Mouse (Mus musculus): ENCODE results near the gene Lsm4. TPM values are rescaled to one million over a fixed set of nuclear protein-coding genes. Genes with fewer than 3 reads are reported as not detected.

The Lsm4 gene
- polyA plus RNA-seq, 1 experiment from 2014 or later = 339 TPM

GRCm38 (mm10) chr8:70638752-70639151, 34.3 kb upstream of the Lsm4 start:
- no peak overlapping the region for H3K27ac ChIP-seq
- peaks cover 16% of the 10 kb centered on the region for H3K4me1 ChIP-seq
- H3K4me3 ChIP-seq = no peak overlapping the region
- 87% methylated on average over 9 of the region's 9 CpGs for WGBS
- H3K36me3 ChIP-seq (replicated peaks) = no peaks in the 10 kb centered on the region
- no peaks in the 10 kb centered on the region for H3K9me3 ChIP-seq
- H3K27me3 ChIP-seq (ENCODE audit: poor library complexity, severe bottlenecking) = no peaks in the 10 kb centered on the region
- no peak for DNase-seq (ENCODE audit: extremely low spot score, low spot score)

- WGBS = 66% methylated on average over 3 of the region's 3 CpGs
- H3K4me3 ChIP-seq = no peak overlapping the region
- no peak overlapping the region for H3K27ac ChIP-seq
- DNase-seq (ENCODE audit: extremely low spot score, low spot score) = no peak
- H3K9me3 ChIP-seq = no peaks in the 10 kb centered on the region
- no peaks in the 10 kb centered on the region for H3K27me3 ChIP-seq (ENCODE audit: poor library complexity, severe bottlenecking)
- peaks cover 31% of the 10 kb centered on the region for H3K4me1 ChIP-seq
- H3K36me3 ChIP-seq (replicated peaks) = no peaks in the 10 kb centered on the region
These were observed 30.0 kb upstream of the Lsm4 start for GRCm38 (mm10) chr8:70643019-70643418.

- H3K36me3 ChIP-seq (replicated peaks) = peaks cover 8% of the 10 kb centered on the region
- no peak for DNase-seq (ENCODE audit: extremely low spot score, low spot score)
- H3K4me3 ChIP-seq = no peak overlapping the region
- no peak overlapping the region for H3K27ac ChIP-seq
- no peaks in the 10 kb centered on the region for H3K27me3 ChIP-seq (ENCODE audit: poor library complexity, severe bottlenecking)
- WGBS = 71% methylated on average over 2 of the region's 2 CpGs
- peaks cover 42% of the 10 kb centered on the region for H3K4me1 ChIP-seq
- H3K9me3 ChIP-seq = no peaks in the 10 kb centered on the region
These were observed 29.0 kb upstream of the Lsm4 start for GRCm38 (mm10) chr8:70644065-70644464.

DNA sequence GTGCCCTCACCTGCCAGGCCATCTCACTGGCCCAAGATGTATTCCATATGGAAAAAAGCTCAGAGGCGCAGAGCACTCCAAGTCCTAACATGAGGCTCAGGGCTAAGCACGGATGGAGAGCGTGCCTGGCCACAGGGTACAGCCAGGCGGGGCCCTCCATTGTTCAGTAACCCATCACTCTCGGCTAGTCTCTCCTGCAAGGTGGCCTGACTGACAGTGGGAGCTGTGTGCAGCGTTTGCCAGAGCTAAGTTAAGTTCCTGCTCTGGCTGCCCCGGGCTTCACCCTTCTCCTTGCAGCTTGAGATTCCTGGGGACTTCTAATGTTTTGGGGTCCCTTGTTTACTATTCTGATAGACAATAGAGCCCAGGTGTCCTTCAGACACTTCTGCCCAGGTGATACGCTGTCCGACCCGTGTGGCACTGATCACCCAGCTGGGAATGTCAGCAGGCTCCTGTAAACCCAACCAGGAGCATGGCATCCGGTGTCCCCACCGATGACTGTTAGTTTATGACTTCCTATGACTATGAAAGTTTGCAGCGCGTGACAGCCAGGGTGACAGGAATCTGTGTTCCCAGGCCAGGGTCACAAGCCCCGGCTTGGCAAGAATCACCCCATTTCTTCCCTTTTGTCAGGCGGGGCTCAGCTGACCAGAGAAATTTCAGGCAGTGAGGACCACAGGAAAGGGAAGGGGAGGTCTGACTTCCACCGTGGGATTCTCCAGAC, 27.4 kb upstream of the Lsm4 start:
- WGBS = 68% methylated on average over 17 of the region's 17 CpGs
- Histone ChIP-seq H3K36me3 (replicated peaks) (peaks cover 24% of the 10 kb centered on the region), H3K27ac (peak overlapping the region; percentile 48; the same call in 1 of the 2 replicates), H3K9me3 (no peaks in the 10 kb centered on the region), H3K4me1 (peaks cover 47% of the 10 kb centered on the region), H3K27me3 (ENCODE audit: poor library complexity, severe bottlenecking) (no peaks in the 10 kb centered on the region), H3K4me3 (no peak overlapping the region)
- DNase-seq (ENCODE audit: extremely low spot score, low spot score) = no peak

- H3K27me3 ChIP-seq (ENCODE audit: poor library complexity, severe bottlenecking) = no peaks in the 10 kb centered on the region
- no peaks in the 10 kb centered on the region for H3K9me3 ChIP-seq
- no peak for DNase-seq (ENCODE audit: extremely low spot score, low spot score)
- WGBS = 78% methylated on average over 6 of the region's 6 CpGs
- peaks cover 31% of the 10 kb centered on the region for H3K36me3 ChIP-seq (replicated peaks)
- H3K4me3 ChIP-seq = no peak overlapping the region
- H3K27ac ChIP-seq = peak overlapping the region; percentile 48; the same call in 1 of the 2 replicates
- peaks cover 47% of the 10 kb centered on the region for H3K4me1 ChIP-seq
These were observed 26.7 kb upstream of the Lsm4 start for GRCm38 (mm10) chr8:70646369-70646768.

GRCm38 (mm10) chr8:70646775-70647174, 26.3 kb upstream of the Lsm4 start:
- Histone ChIP-seq H3K27ac (peak overlapping the region; percentile 76), H3K27me3 (ENCODE audit: poor library complexity, severe bottlenecking) (no peaks in the 10 kb centered on the region), H3K36me3 (replicated peaks) (peaks cover 34% of the 10 kb centered on the region), H3K4me1 (peaks cover 47% of the 10 kb centered on the region), H3K4me3 (no peak overlapping the region), H3K9me3 (no peaks in the 10 kb centered on the region)
- no peak for DNase-seq (ENCODE audit: extremely low spot score, low spot score)

GRCm38 (mm10) chr8:70647343-70648163, 25.5 kb upstream of the Lsm4 start:
- peaks cover 50% of the 10 kb centered on the region for H3K4me1 ChIP-seq
- H3K4me3 ChIP-seq = no peak overlapping the region
- H3K27me3 ChIP-seq (ENCODE audit: poor library complexity, severe bottlenecking) = no peaks in the 10 kb centered on the region
- H3K27ac ChIP-seq = peak overlapping the region; percentile 76
- no peak for DNase-seq (ENCODE audit: extremely low spot score, low spot score)
- no peaks in the 10 kb centered on the region for H3K9me3 ChIP-seq
- 64% methylated on average over 8 of the region's 8 CpGs for WGBS
- peaks cover 42% of the 10 kb centered on the region for H3K36me3 ChIP-seq (replicated peaks)

DNA sequence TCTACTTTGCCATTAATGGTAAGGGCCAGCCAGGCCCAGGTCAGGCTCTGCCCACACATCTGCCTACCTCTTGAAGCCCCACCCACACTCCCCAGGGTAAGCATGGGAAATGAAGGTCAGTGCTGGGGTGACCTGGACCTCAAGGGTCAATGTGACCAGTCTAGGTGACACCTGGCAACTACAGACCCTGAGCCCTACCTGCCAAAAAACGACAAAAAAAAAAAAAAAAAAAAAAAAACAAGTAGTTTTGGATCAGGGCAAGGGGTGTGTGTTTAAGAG, 24.9 kb upstream of the Lsm4 start:
- Histone ChIP-seq H3K27ac (peak overlapping the region; percentile 76), H3K36me3 (replicated peaks) (peaks cover 44% of the 10 kb centered on the region), H3K4me3 (no peak overlapping the region), H3K9me3 (no peaks in the 10 kb centered on the region), H3K27me3 (ENCODE audit: poor library complexity, severe bottlenecking) (no peaks in the 10 kb centered on the region), H3K4me1 (peaks cover 55% of the 10 kb centered on the region)
- 23% methylated on average over 1 of the region's 1 CpGs for WGBS
- no peak for DNase-seq (ENCODE audit: extremely low spot score, low spot score)

GRCm38 (mm10) chr8:70648921-70649320, 24.1 kb upstream of the Lsm4 start:
- Histone ChIP-seq H3K36me3 (replicated peaks) (peaks cover 47% of the 10 kb centered on the region), H3K9me3 (no peaks in the 10 kb centered on the region), H3K4me1 (peaks cover 59% of the 10 kb centered on the region), H3K4me3 (no peak overlapping the region), H3K27ac (peak overlapping the region; percentile 31), H3K27me3 (ENCODE audit: poor library complexity, severe bottlenecking) (no peaks in the 10 kb centered on the region)
- no peak for DNase-seq (ENCODE audit: extremely low spot score, low spot score)
- 75% methylated on average over 3 of the region's 3 CpGs for WGBS

DNA sequence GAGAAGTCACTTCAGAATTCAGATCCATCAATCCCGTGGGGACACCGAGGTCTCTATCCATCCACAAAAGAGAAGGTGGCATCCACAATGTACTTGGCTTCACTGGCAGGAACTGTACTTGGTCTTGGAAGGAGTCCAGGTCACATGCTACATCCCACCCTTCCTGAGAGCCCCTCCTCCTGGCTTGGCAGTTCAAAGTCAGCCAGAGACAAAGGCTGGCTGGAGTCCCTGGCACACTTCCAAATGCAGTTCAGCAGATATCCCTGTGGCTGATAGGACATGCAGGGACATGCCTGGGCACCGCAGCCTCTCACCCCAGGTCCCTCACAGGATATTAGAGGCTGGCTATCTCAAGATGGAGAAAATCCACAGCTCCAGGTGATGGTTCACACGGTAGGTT, 23.7 kb upstream of the Lsm4 start:
- H3K27me3 ChIP-seq (ENCODE audit: poor library complexity, severe bottlenecking) = no peaks in the 10 kb centered on the region
- DNase-seq (ENCODE audit: extremely low spot score, low spot score) = no peak
- no peaks in the 10 kb centered on the region for H3K9me3 ChIP-seq
- 89% methylated on average over 4 of the region's 4 CpGs for WGBS
- peaks cover 50% of the 10 kb centered on the region for H3K36me3 ChIP-seq (replicated peaks)
- no peak overlapping the region for H3K4me3 ChIP-seq
- H3K4me1 ChIP-seq = peaks cover 59% of the 10 kb centered on the region
- H3K27ac ChIP-seq = peak overlapping the region; percentile 31

DNA sequence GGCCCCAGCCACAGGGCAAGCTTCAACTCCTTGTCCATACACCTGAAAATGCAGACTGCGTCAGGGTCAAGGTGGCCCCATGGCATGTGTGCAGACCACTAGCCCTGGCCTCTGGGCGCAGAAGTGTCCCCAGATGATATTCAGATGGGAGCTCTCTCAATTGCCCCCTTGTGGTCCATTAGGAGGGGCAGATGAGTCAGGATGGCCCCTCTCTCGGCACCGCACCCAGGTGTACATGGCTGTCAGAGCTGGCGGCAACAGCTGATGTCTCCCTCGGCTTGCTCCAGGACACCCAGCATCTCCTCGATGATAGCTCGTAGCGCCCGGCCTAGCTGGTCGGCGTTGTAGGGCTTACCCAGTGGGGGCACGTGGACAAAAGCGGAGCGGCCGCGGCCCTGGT, 22.7 kb upstream of the Lsm4 start:
- DNase-seq (ENCODE audit: extremely low spot score, low spot score) = no peak
- Histone ChIP-seq H3K4me1 (peaks cover 64% of the 10 kb centered on the region), H3K9me3 (no peaks in the 10 kb centered on the region), H3K4me3 (no peak overlapping the region), H3K27me3 (ENCODE audit: poor library complexity, severe bottlenecking) (no peaks in the 10 kb centered on the region), H3K36me3 (replicated peaks) (peaks cover 60% of the 10 kb centered on the region), H3K27ac (0 out of 2 replicates have a peak overlapping the region, but pooled peaks have one; percentile 4)
- 95% methylated on average over 17 of the region's 17 CpGs for WGBS

- no peak overlapping the region for H3K4me3 ChIP-seq
- WGBS = 73% methylated on average over 2 of the region's 2 CpGs
- H3K36me3 ChIP-seq (replicated peaks) = peaks cover 72% of the 10 kb centered on the region
- no peaks in the 10 kb centered on the region for H3K9me3 ChIP-seq
- H3K27me3 ChIP-seq (ENCODE audit: poor library complexity, severe bottlenecking) = no peaks in the 10 kb centered on the region
- H3K4me1 ChIP-seq = peaks cover 63% of the 10 kb centered on the region
- H3K27ac ChIP-seq = 0 out of 2 replicates have a peak overlapping the region, but pooled peaks have one; percentile 62
- DNase-seq (ENCODE audit: extremely low spot score, low spot score) = no peak
These were observed 19.8 kb upstream of the Lsm4 start for GRCm38 (mm10) chr8:70653226-70653625.

DNA sequence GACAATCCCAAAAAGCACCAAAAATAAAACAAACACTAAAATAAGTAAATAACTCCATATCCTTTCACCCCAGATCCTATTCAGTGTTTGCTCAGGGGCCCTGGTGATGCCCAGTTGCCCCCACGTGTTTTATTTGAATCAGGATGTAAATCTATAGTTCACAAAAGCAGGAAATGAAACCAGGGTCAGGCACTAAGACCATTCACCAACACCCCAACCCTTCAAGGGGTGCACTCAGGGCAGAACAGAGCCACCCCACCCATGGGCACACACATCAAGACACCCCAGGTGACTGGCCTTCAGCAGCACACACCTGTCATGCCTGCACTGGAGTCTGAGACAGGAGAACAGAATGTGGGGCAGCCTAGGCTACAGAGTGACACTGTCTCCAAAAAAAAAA, 18.9 kb upstream of the Lsm4 start:
- no peaks in the 10 kb centered on the region for H3K9me3 ChIP-seq
- peak overlapping the region; percentile 40; the same call in 1 of the 2 replicates for H3K27ac ChIP-seq
- no peaks in the 10 kb centered on the region for H3K27me3 ChIP-seq (ENCODE audit: poor library complexity, severe bottlenecking)
- WGBS = 90% methylated on average over 1 of the region's 1 CpGs
- H3K4me3 ChIP-seq = no peak overlapping the region
- H3K4me1 ChIP-seq = peaks cover 63% of the 10 kb centered on the region
- H3K36me3 ChIP-seq (replicated peaks) = peaks cover 63% of the 10 kb centered on the region
- DNase-seq (ENCODE audit: extremely low spot score, low spot score) = no peak

Data from forebrain, embryonic 10.5 days (tissue).